Mouse (Mus musculus) thymus, postnatal 14 days (tissue): ENCODE measurements around the gene Sptlc2.
A peak's percentile ranks its signal among the peaks of the same experiment; 100 is the strongest.

Experiments used
- DNase-seq: peaks from one replicate; pipeline ENCODE4 v3.0.0; 2021

Sptlc2 gene

DNA sequence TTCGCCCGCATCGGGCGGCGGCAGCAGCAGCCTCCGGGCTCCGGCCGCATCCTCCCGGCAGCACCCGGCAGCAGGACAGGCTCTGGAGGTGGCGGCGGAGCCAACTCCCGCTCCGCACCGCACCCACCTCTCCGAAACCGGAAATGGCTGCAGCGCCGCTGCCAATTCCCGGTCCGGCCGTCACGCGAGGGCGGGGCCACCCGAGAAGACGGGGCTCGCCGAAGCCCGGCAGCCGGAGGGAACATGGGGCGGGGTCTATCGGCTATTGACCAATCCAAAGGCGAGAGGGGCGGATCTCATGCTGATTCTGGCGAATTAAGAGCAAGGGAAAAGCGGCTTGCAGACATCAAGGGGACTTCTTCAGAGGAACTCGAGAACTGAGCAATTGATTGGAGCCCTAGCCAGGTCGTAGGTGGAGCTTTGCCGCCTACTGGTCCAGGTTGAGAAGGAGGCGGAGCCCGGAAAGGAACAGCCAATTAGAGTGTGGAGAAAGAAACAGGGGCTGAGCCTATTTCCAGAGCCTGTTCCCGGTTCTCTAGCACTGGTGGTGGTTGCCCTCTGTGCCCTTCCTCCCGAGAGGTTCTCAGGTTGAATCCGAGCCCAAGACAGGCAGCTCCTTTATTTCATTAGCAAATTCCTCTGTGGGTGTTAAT, at the start of gene Sptlc2:
Gene Sptlc2, minus strand, starts transcription at position 234 of the 653 bp plus-strand sequence.
- peak; percentile 99 for DNase-seq

DNA sequence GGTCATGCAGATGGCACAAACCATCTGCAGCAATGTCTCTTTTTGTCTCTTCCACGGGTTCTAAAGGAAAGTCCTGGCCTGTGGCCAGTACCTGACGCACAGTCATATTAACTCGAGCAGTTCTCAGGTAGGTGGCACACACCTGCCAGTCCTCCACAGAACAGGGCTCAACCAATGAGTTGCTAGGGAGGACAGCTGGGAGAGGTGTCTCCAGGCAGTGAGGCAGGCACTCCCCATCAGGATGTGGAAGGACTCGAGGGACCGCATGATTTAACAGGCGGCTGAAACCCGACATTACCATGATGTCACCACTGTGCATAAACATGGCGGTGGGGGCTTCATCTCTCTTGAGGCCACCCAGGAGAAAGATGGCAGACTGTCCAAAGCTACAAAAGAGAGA, 40.7 kb upstream of the Sptlc2 start:
- DNase-seq: no peak

DNA sequence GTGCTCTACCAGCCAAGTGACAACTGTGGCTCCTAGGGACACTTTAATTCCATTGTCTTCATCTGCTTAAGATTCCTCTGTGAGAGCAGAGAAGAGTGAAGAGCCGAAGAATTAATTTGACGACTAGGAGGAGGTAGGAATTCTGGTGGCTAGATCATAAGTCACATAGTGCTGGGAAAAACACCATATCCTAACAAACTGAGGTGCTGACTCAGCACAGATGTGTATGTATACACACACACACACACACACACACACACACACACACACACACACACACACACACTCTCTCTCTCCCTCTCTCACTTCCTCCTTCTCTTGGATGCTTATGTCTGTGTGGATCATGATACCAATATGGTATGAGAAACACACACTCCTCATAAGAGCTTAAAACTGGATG, 40.1 kb upstream of the Sptlc2 start:
- DNase-seq: no peak

DNA sequence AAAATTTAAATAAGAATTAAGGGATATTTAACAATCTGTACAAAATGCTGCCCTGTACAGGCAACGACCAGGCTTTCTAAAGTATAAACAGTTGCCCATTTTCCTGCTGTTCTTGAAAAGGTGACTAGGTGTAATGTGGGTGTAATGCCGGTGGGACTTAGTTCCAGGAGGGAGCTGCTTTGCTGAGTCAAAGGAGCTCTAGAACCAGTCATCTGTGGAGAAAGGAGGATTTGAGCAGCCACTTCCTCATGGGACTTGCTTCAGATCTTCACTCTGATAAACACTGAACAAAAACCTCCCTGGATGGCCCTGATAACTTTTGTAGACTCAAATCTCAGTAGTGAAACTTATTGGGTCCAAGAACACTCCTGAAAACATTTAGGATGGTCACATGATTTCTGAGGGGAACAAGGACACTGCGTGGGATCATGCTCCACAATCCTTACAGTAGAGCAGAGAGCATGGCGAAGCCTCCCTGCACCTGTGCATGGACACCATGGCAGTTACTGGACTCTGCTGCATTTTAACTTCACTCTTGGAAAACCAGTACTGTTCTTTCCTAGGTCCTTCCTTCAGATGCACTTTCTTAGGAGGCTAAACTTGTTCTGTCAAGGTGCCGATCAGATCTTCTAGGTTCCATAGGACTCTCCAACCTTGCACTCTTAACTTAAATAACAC, 38.3 kb upstream of the Sptlc2 start:
- DNase-seq: no peak

DNA sequence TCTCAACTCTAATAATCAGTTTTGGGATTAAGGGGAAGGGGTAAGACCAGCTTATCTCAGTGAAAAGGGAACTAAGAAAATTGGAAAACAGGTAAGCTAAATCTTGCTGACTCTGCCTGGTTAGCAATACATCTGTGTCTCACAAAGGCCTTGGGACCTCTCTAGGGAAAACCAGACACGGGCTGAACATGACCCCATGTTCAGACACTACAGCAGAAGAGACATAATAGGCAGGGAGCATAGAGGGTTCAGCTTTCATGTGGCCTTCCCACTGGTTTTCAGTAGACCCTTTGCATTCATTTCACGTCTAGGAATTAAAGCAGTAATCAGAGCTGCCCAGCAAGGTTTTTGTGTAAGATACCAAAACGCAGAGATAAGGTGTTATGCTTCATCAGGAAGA, 36.4 kb upstream of the Sptlc2 start:
- DNase-seq: no peak

DNA sequence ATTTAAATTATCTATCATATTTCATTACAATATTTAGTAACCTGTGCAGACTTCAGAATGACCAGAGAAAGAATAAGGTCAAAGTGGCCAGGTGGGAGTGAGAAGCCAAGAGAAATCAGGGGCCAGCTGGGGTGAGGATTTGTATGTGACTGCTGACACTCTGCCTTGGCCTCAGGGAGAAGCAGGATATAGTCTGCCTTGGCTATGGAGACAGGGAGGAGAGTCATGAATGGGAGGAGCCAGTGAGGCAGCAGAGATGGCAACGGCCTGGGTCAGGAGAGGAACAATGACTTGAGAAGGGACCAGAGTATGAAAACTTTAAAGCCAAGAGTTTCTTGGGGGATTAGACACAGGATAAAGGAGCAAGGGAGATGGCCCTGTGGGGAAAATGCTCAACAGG, 35.5 kb upstream of the Sptlc2 start:
- no peak for DNase-seq

DNA sequence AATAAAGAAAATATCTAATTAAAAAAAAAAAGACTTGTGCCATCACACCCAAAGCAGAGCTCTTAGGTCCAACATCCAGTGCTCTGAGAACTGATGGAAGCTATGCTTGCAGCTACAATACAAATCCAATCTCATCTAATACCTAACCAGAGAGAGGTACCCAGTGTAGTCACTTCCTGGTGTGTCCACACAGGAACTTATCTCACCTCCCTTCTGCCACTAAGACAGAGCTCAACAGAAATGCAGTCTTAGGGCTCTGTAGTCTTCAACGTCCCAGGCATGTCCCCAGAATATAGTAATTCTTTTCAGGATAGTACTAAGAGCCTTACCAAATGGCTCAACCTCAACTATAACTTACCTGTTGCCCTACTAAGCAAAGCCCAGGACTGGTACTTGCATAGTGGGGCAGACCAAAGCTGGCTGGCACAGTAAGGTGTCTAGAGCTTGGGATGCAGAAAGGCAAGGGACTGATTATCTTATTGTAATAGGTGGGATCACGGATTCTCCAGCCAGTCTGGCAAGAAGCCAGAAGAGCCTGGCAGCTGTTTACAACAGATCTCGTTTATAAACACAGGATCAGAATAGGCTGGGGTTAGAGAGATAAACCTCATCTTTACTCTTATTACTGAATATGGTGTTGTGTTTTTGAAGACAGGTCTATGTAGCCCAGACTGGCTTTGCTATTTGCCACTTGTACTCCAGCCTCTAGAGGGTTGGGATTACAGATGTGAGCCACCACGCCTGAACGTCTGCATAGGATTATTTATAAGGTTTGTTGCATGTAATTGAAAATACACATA, 33.8 kb upstream of the Sptlc2 start:
- DNase-seq: no peak

DNA sequence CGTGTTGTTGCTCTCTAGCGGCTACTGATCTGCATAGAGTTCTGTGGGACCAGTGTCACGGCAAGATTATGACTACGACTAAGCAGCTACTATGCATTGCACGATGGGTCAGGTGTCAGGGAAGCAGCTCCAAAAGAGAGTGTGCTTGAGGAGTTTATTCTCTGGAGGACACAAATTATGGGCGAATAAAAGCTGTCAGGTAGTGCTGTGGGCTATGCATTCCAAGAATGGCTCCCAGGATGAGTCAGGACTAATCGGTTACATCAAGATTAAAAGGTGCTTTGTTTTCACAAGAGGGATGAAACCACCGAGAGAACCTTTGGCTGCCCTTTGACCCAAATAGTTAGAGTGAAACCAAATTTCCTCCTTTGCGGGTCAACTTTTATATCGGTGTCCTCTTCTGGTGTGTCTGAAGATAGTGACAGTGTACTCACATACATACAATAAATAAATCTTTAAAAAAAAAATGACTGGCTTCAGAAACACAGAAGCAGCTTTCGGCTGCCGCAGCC, 31.9 kb upstream of the Sptlc2 start:
- no peak for DNase-seq

DNA sequence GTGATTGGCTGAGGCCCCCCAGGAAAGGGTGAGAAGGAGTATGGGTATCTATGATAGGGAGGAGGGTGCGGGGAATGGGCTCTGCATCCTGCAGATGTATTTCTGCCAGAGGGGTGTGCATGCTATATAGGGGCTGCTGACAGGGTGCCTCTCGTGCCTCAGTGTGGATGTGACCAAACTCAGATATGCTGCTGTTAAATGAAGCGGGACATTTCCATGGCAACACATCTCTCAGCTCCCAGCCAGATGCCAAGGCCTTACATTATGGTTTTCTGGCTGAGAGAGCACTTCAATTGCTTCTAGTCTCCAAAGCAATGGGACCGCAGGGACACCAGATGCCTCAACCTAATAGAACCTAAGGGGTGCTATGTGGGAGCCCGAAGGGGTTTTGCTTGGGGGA, 30.8 kb upstream of the Sptlc2 start:
- DNase-seq: no peak

DNA sequence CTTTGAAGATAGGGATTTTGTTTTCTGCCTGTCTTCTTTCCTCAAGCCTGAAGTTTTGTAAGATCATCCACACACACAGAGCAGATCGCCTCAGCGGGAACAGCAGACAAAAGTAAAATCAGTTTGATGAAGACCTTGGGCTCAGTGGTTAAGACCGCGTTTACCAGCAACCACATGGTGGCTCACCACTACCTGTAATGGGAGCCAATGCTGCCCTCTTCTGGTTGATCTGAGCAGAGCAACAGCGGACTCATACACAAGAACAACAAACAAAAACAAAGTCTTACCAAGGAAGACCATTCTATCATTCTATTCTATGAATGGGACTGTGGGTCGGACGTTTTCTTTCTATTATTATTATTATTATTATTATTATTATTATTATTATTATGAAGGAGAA, 28.5 kb upstream of the Sptlc2 start:
- DNase-seq: peak; percentile 72

DNA sequence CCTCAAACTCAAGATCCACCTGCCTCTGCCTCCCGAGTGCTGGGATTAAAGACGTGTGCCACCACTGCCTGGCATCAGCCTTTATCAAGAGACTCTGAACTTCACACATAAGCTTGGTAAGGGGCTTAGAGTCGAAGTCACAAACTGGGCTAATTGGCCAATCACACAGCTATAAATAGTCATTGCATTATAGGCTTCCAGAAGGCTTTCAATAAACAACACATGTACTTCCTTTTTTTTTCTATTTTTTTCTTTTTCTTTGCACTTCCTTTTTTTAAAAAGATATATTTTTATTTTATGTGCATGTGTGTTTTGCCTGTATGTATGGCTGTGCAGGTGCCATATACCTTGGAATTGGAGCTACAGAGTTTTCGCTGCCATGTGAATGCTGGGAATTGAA, 27.2 kb upstream of the Sptlc2 start:
- no peak for DNase-seq

DNA sequence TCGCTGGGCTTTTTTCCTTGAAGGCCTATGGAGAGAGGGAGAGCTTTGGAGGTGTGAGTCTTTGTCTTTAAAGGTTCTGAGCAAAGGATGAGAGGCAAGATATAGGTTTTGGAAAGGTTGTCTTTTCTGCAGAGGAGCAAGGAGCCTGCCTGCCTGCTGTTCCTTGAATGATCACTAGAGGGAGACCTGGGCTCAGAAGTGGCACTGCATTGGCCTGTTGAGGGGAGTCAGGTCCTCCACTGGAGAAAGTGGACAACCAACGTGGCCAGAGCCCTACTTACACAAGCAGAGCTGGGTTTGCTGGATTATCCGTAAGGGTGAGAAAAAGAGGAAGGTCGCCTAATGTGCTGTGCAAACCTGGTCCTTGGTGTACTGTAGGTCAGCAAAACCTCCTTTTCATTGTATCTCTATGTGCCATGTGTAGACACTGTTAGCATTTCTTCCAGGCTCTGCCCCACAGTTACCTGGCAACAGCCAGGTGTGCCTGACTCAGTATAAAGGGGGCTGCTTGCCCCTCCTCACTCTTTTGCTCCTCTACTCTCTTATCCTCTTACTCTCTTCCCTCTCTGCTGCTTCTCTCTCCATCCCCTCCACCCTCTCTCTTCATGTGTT, 25.1 kb upstream of the Sptlc2 start:
- peak; percentile 65 for DNase-seq

DNA sequence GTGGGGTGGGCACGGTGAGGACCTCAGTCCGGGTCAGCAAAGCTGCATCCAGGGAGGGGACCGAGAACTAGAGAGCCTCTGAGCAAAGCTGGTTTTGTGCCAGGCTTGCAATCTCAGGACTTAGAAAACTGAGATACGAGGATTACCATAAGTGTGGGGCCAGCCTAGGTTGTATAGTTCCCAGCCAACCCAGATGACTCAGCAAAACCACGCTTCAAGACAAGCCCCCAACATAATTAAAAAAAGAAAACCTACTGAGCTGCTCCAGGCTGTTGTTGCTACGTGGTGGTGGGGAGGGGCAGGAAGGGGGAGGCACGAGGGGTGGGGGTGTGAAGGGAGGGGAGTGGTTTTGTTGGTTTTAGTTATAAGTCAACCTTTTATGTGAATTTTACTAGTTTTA, 22.8 kb upstream of the Sptlc2 start:
- no peak for DNase-seq

DNA sequence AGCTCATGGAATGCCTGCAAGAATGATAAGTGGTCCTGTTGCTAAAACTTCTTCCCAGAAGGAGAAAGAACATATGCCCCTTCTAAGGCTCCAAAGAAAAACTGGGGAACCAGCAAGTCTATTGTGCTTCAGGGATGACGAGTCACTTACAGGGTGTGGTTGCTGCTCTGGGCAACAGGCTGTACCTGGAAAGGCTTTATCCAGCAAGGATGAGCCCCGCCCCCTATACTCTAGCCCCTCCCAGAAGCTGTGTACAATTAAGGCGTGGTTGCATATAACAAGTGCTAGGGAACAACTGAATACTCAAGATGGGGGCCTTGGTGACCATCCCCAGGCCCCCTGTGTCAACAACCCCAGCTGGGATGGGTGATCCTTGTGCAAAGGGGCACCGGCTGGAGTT, 21.0 kb upstream of the Sptlc2 start:
- DNase-seq: no peak

DNA sequence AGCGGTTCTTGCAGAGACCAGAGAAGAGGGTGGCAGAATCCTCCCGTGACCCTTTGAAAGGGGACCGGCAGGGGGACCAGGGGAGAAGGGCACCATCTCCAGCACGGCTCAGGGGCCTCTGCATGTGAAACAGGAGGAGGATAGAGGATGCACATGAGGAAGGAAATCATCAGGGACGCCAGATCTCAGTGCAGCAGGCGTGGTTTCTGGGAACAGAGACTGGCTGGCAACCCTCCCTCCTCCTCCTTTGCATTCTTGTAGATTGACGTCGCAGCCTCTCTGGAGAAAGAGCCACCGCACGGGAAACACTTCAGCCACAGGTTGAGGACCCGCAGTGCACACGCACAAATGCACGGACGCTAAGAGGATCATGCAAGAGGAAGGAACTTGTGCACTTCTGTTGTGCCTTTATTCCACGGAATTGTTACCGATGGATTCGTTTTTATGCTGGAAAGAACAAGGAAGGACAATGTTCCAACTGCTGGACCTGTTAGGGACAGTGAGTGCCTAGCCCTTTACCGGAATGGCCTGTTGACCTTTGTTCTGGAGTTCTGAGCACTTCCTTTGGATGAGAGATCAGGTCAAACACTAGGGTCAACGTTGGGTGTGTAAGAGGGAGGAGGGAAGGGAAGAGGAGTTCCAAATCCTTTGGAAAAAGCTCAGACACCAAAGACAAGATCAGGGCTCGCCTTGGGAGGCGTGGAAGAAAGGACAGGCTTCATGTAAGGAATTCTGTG, 19.9 kb upstream of the Sptlc2 start:
- DNase-seq: no peak

DNA sequence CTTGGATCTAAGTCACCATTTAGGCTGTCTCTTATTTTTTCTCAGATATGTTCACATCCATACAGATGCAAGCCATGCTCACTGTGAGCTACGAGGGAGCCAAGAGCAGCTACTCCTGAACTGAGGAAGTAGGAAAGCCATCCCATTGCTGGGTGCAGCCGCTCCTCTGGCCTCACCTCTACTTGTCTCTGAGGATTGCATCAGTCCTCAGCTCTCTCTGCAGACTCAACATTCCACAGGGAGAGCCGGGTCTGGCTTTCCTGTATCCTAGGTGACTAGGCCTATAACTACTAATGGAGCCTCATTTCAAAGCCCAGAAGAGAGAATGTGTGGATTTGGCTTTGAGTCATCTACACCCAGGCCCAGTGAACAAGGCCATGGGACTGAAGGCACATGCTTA, 17.6 kb upstream of the Sptlc2 start:
- no peak for DNase-seq

DNA sequence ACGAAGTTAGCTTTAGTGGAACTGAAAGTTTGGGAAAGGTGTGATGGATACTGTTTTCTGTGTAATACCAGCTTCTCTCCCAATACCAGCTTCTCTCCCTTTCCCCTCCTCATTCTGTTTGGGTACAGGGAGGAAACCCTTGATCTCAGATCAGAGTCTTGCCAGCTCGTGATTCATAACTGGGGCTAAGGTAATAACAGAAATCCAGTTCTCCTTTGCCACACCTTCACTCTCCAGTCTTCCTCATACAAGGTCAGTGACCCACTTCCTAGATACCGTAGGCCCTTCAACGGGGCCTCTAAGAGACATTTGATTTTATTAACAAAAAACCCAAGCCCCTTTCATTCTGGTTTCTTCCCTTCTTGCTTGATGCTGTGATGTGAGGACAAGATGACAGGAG, 17.0 kb upstream of the Sptlc2 start:
- no peak for DNase-seq

DNA sequence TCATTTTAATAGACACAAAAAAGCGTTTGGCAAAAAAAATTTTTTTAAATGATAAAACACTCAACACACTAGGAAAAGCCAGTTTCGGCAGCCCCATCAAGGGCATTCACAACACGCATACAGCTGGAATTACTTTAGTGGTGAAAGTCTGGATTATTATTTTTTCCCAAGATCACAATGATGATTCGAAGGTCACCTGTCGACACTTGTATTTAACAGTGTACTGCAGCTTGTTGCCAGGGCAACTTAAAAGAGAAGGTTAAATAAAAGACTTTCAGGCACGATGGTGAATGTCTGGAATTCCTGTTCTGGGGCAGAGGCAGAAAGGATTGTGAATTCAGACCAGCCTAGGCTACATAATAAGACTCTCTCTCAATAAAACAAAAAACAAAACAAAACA, 13.7 kb upstream of the Sptlc2 start:
- DNase-seq: no peak

DNA sequence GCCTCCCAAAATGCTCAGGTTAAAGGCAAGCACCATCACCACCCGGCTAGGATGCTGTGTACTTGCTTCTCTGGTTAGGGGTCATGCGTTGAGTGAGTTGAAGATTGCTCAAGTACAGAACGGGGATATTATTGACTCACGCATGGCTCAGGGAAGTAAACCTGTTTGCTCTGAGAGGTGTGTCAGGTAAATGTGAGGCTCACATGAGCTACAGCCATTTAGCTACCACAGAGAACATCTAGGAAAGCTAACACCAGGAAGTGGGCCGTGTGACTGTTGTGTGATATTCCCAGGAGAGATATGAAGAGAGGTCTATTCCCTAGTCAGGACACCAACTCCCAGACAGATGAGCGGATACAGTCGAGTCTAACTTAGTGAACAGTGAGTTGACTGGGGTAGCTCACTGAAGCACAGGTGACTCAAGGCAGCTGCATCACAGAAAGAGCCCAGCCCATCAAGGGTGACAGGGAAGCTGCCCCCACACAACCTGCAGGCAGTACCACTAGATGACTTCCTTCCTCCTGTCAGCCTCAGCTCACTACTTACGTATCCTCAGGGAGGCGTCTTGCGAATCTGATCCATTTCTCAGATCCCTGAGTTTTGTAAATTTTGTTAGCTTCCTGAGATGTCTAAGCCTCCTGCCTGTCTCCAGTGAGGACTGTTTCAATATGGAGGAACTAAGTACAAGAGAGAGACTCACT, 11.1 kb upstream of the Sptlc2 start:
- no peak for DNase-seq

DNA sequence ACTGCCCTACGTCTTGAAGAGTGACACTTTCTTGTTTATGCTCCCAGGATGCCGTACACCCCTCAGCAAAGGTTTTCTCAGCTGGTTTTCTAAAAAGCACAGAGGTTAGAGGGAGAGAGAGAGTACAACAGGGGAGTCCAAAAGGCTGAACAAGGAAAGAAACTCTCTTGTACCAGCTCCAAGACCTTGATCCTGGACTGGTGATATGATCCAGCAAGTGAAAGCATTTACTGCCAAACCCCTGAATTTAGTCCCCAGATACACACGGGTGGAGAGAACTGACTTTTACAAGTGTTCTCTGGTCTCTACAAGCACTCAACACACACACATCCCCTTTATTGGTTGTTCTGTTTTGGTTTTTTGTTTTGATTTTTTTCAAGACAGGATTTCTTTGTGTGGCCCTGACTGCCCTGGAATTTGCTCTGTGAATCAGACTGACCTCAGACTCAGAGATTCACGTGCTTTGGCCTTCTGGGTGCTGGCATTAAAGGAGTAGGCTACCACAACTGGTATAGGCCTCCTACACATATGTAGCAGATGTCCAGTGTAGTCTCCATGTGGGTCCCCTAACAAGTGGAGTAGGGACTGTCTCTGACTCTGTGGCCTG, 9.8 kb upstream of the Sptlc2 start:
- no peak for DNase-seq

DNA sequence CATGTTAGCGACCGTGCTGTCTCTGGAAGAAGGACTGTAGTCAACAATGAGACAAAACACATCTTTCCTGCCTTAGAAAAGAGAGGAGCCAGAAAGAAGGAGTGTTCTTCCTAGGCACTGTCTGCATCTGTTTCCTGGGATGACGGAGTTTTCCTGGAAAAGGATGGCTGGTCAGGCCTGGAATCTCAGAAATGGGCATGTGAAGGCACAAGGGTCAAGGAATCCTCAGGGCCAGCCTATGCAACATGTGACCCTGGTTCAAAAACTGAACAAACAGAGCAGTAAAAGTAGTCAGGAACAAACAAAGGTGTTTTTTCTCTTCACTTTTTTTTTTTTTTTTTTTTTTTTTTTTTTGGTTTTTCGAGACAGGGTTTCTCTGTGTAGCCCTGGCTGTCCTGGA, 9.0 kb upstream of the Sptlc2 start:
- DNase-seq: no peak

DNA sequence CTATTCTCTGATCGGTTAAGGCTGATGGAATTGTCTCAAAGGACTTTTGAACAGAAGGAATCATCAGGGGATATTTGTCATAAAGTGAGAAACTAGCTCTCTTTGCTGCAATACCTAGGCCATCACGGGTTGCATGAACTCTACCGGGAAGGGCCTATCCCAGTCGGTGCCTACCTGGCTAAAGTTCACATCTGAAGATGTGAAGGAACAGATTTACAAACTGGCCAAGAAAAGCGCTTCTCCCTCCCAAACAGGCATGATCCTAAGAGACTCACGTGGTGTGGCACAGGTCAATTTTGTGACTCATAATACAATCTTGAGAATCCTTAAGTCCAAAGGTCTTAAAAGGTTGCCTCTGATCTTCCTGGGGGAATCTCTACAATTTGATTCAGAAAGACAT, 6.2 kb upstream of the Sptlc2 start:
- DNase-seq: no peak
